Mouse (Mus musculus): ENCODE results near the gene Catsper4. TPM values are rescaled to one million over a fixed set of nuclear protein-coding genes. Genes with fewer than 3 reads are reported as not detected.

Catsper4 gene
- polyA plus RNA-seq, 1 experiment from 2014 or later = not detected

DNA sequence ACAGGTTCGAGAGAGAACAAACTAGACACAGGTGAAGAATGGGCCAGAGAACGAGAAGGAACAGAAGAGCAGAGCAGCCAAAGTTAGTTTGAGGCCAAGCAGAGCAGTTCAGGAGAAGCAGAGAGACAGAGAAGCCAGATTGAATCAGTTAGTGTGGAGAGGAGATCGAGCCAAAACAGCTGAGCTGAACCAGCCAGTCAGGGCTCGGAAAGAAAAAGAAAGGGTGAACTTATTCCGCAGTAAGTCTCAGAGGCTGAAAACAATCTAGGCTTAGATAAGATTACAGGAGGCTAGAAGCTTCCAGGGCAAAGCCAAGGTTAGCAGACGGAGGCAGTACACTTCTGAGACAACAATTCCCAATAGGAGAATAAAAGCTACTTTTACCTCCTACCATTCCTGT is 62.2 kb downstream of the Catsper4 start:
- peaks cover 20% of the 10 kb centered on the region; the same call in 1 of the 2 replicates for H3K36me3 ChIP-seq
- 84% methylated on average over 6 of the region's 6 CpGs for WGBS
- H3K4me3 ChIP-seq = no peak overlapping the region
- H3K4me2 ChIP-seq (replicated peaks) = no peak overlapping the region
- no peaks in the 10 kb centered on the region for H3K9me3 ChIP-seq
- no peaks in the 10 kb centered on the region for H3K4me1 ChIP-seq
- H3K9ac ChIP-seq (replicated peaks) = no peak overlapping the region
- H3K27me3 ChIP-seq = no peaks in the 10 kb centered on the region
- no peak for ATAC-seq (ENCODE audit: low FRiP score, low read depth)
- no peak overlapping the region for H3K27ac ChIP-seq (replicated peaks)

DNA sequence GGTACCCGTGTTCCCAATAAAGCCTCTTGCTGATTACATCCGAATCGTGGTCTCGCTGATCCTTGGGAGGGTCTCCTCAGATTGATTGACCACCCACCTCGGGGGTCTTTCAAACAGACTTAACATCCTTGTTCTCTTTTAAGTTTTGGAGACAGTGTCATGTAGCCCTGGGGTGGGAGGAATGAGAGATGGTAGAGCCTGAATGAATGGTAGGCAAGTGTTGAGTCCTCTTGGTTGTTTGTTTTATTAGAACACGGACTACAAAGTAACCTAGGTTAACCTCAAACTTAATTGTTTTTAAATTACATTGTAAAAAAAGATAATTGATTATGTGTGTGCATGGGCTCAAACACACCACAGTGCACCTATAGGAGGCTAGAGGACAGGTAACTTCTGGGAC is 62.6 kb downstream of the Catsper4 start:
- Histone ChIP-seq H3K4me3 (no peak overlapping the region), H3K36me3 (peaks cover 20% of the 10 kb centered on the region; the same call in 1 of the 2 replicates), H3K27ac (replicated peaks) (no peak overlapping the region), H3K4me1 (no peaks in the 10 kb centered on the region), H3K27me3 (no peaks in the 10 kb centered on the region), H3K4me2 (replicated peaks) (no peak overlapping the region), H3K9ac (replicated peaks) (no peak overlapping the region), H3K9me3 (no peaks in the 10 kb centered on the region)
- WGBS = 92% methylated on average over 5 of the region's 6 CpGs
- no peak for ATAC-seq (ENCODE audit: low FRiP score, low read depth)

Other genes starting within 250 kb of the Catsper4 start
- 36.8 and 43.9 TPM in 2 replicates for gene Dhdds, start 226.5 kb downstream of the Catsper4 start, polyA plus RNA-seq (2016; fragmentation: Nextera tagmentation; extraction: Ambion mirVana)
- gene Lin28a, start 208.5 kb downstream of the Catsper4 start, polyA plus RNA-seq (2016; fragmentation: Nextera tagmentation; extraction: Ambion mirVana) = 3.3 and 3.4 TPM in 2 replicates
- gene Zfp683, start 173.5 kb downstream of the Catsper4 start, polyA plus RNA-seq (2016; fragmentation: Nextera tagmentation; extraction: Ambion mirVana) = not detected in 2 replicates
- 1.2 and 1.7 TPM in 2 replicates for gene Crybg2, start 166.6 kb downstream of the Catsper4 start, polyA plus RNA-seq (2016; fragmentation: Nextera tagmentation; extraction: Ambion mirVana)
- 2.0 and 5.5 TPM in 2 replicates for gene Cd52, start 132.3 kb downstream of the Catsper4 start, polyA plus RNA-seq (2016; fragmentation: Nextera tagmentation; extraction: Ambion mirVana)
- 6.6 and 6.7 TPM in 2 replicates for gene Ubxn11, start 124.8 kb downstream of the Catsper4 start, polyA plus RNA-seq (2016; fragmentation: Nextera tagmentation; extraction: Ambion mirVana)
- 301 and 307 TPM in 2 replicates for gene Sh3bgrl3, start 98.6 kb downstream of the Catsper4 start, polyA plus RNA-seq (2016; fragmentation: Nextera tagmentation; extraction: Ambion mirVana)
- 26.7 and 29.8 TPM in 2 replicates for gene Cep85, start 40.3 kb downstream of the Catsper4 start, polyA plus RNA-seq (2016; fragmentation: Nextera tagmentation; extraction: Ambion mirVana)
- gene Gm7534, start 24.4 kb downstream of the Catsper4 start, polyA plus RNA-seq (2016; fragmentation: Nextera tagmentation; extraction: Ambion mirVana) = not detected in 2 replicates
- 0.26 and 0.46 TPM in 2 replicates for gene Cnksr1, start 11.0 kb upstream of the Catsper4 start, polyA plus RNA-seq (2016; fragmentation: Nextera tagmentation; extraction: Ambion mirVana)
- 0.23 and 0.76 TPM in 2 replicates for gene E130218I03Rik, start 16.3 kb upstream of the Catsper4 start, polyA plus RNA-seq (2016; fragmentation: Nextera tagmentation; extraction: Ambion mirVana)
- 17.7 and 19.6 TPM in 2 replicates for gene Zfp593, start 18.2 kb upstream of the Catsper4 start, polyA plus RNA-seq (2016; fragmentation: Nextera tagmentation; extraction: Ambion mirVana)
- not detected in 2 replicates for gene Gm30191, start 19.6 kb upstream of the Catsper4 start, polyA plus RNA-seq (2016; fragmentation: Nextera tagmentation; extraction: Ambion mirVana)
- 5.7 and 6.0 TPM in 2 replicates for gene Grrp1, start 26.7 kb upstream of the Catsper4 start, polyA plus RNA-seq (2016; fragmentation: Nextera tagmentation; extraction: Ambion mirVana)
- gene Pdik1l, start 60.5 kb upstream of the Catsper4 start, polyA plus RNA-seq (2016; fragmentation: Nextera tagmentation; extraction: Ambion mirVana) = 32.6 and 33.3 TPM in 2 replicates
- gene Trim63, start 87.7 kb upstream of the Catsper4 start, polyA plus RNA-seq (2016; fragmentation: Nextera tagmentation; extraction: Ambion mirVana) = 0.24 and 0.28 TPM in 2 replicates
- 0.08 TPM in 1 of 2 replicates, not detected in the other for gene Slc30a2, start 115.8 kb upstream of the Catsper4 start, polyA plus RNA-seq (2016; fragmentation: Nextera tagmentation; extraction: Ambion mirVana)
- gene Extl1, start 156.5 kb upstream of the Catsper4 start, polyA plus RNA-seq (2016; fragmentation: Nextera tagmentation; extraction: Ambion mirVana) = 0.37 and 0.97 TPM in 2 replicates
- 7.2 and 9.2 TPM in 2 replicates for gene Pafah2, start 168.9 kb upstream of the Catsper4 start, polyA plus RNA-seq (2016; fragmentation: Nextera tagmentation; extraction: Ambion mirVana)
- gene Stmn1, start 240.9 kb upstream of the Catsper4 start, polyA plus RNA-seq (2016; fragmentation: Nextera tagmentation; extraction: Ambion mirVana) = 4,918 and 5,057 TPM in 2 replicates